Mouse (Mus musculus) stomach, postnatal 0 days (tissue): ENCODE results near the gene Fuk. TPM values are rescaled to one million over a fixed set of nuclear protein-coding genes. Genes with fewer than 3 reads are reported as not detected.

Source experiments
- ATAC-seq: fragments of 200-750 bp; cut with Nextera tagmentation; 2 replicates; pipeline ENCODE4 v1.8.0; 2017; ENCODE audit not compliant: low FRiP score, low TSS enrichment
- DNase-seq: peaks from one replicate; pipeline ENCODE4 v3.0.0-alpha.2; 2016; ENCODE audit warnings: low spot score
- H3K27ac ChIP-seq: fragments of 300-500 bp; sonication (generic); replicated peaks from 2 replicates; pipeline ENCODE4 v1.5.1; 2014; ENCODE audit warnings: mild to moderate bottlenecking, control low read depth
- H3K27me3 ChIP-seq: fragments of 300-500 bp; sonication (generic); 2 replicates; pipeline ENCODE4 v1.6.1; 2014; ENCODE audit warnings: low read length; ENCODE audit not compliant: control insufficient read depth, insufficient read depth
- H3K36me3 ChIP-seq: fragments of 300-500 bp; sonication (generic); 2 replicates; pipeline ENCODE4 v1.6.1; 2014; ENCODE audit warnings: low read length, mixed read lengths; ENCODE audit not compliant: control insufficient read depth, insufficient read depth
- H3K4me1 ChIP-seq: fragments of 300-500 bp; sonication (generic); replicated peaks from 2 replicates; pipeline ENCODE4 v1.6.1; 2014; ENCODE audit warnings: antibody characterized with exemption; ENCODE audit not compliant: control insufficient read depth, insufficient read depth
- H3K4me2 ChIP-seq: fragments of 300-500 bp; sonication (generic); replicated peaks from 2 replicates; pipeline ENCODE4 v1.6.1; 2014; ENCODE audit warnings: low read depth, mild to moderate bottlenecking, control low read depth, moderate library complexity
- H3K4me3 ChIP-seq: fragments of 300-500 bp; sonication (generic); 2 replicates; pipeline ENCODE4 v1.5.1; 2014; ENCODE audit warnings: low read depth, low read length, control low read depth
- H3K9ac ChIP-seq: fragments of 300-500 bp; sonication (generic); 2 replicates; pipeline ENCODE4 v1.6.1; 2014; ENCODE audit warnings: mild to moderate bottlenecking, low read length, control low read depth, mixed read lengths
- H3K9me3 ChIP-seq: fragments of 300-500 bp; sonication (generic); 2 replicates; pipeline ENCODE4 v1.6.1; 2016; ENCODE audit warnings: low read length; ENCODE audit not compliant: control insufficient read depth
- CTCF ChIP-seq: IDR thresholded peaks from 2 replicates; pipeline ENCODE4 v1.5.1; 2016; ENCODE audit warnings: antibody characterized with exemption, low read depth, mild to moderate bottlenecking, moderate library complexity
- EP300 ChIP-seq: optimal IDR thresholded peaks from 2 replicates; pipeline ENCODE3; 2016; ENCODE audit warnings: antibody characterized with exemption
- WGBS: fragments of 180-500 bp; shearing (Covaris S2); extraction: QIAGEN DNeasy Blood & Tissue Kit; methylation state at CpG from one replicate; pipeline ENCODE4 v1.1.7; 2014; 5-methylcytosine and 5-hydroxymethylcytosine counted together
- polyA plus RNA-seq: library from polyadenylated mRNA; unstranded; fragments of >200 nt; fragmentation: Nextera tagmentation; extraction: Ambion mirVana; gene quantifications from 2 replicates; pipeline ENCODE4 v1.2.1, GENCODE M21; 2015

Gene Fuk
- polyA plus RNA-seq, 1 experiment from 2014 or later = 6.0 TPM

DNA sequence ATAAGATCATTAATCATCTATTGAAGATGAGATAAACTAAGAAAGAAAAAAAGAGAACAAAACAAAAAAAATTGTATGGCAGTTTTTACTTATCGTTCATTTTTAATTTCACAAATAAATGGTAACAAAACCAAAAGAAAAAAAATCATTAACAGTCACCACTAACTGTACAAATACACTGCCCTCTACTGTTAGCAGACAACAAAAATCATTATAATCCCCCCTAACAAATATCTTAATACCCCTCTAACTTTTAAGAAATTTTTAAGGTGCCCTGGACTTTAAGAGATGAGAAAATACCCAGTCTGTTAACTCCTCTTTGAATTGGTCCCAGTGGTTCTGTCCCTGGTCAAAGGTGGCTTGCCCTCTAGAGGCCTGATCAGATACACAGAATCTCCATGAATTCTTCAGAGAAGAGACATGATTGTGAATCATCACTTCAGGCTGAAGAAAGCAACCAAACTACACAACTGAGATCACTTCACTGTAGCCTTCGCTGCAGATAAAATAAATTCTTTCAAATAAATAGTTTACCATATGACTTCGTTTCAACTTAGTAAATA, 60.2 kb downstream of the Fuk start:
- WGBS = 75% methylated on average over 3 of the region's 3 CpGs
- DNase-seq (no peak), ATAC-seq (no peak)

More for the DNA sequence above, 60.2 kb downstream of the Fuk start:
- H3K36me3 ChIP-seq = peaks cover 32% of the 10 kb centered on the region
- H3K27ac ChIP-seq = no peak overlapping the region
- H3K4me3 ChIP-seq = no peak overlapping the region
- no peaks in the 10 kb centered on the region for H3K27me3 ChIP-seq
- H3K4me2 ChIP-seq = no peak overlapping the region
- no peaks in the 10 kb centered on the region for H3K9me3 ChIP-seq
- H3K9ac ChIP-seq = no peak overlapping the region
- H3K4me1 ChIP-seq = no peaks in the 10 kb centered on the region
- TF ChIP-seq EP300 (no peak), CTCF (peak; percentile 37)

Other genes starting within 250 kb of the Fuk start
- gene Mtss1l, start 181.0 kb downstream of the Fuk start, polyA plus RNA-seq = 5.7 and 7.5 TPM in 2 replicates
- gene Il34, start 96.6 kb downstream of the Fuk start, polyA plus RNA-seq = 5.0 and 6.4 TPM in 2 replicates
- gene Cog4, start 55.9 kb downstream of the Fuk start, polyA plus RNA-seq = 34.1 and 34.9 TPM in 2 replicates
- 38.6 and 39.0 TPM in 2 replicates for gene Sf3b3, start 55.7 kb downstream of the Fuk start, polyA plus RNA-seq
- 7.1 and 7.3 TPM in 2 replicates for gene St3gal2, start 17.4 kb upstream of the Fuk start, polyA plus RNA-seq
- 6.2 and 7.5 TPM in 2 replicates for gene Ddx19a, start 95.3 kb upstream of the Fuk start, polyA plus RNA-seq
- gene Ddx19b, start 129.3 kb upstream of the Fuk start, polyA plus RNA-seq = 4.1 and 4.8 TPM in 2 replicates
- gene Aars, start 130.7 kb upstream of the Fuk start, polyA plus RNA-seq = 27.4 and 28.8 TPM in 2 replicates
- gene Exosc6, start 153.9 kb upstream of the Fuk start, polyA plus RNA-seq = 8.6 and 10.0 TPM in 2 replicates
- not detected in 2 replicates for gene Clec18a, start 189.9 kb upstream of the Fuk start, polyA plus RNA-seq
- 4.9 and 5.8 TPM in 2 replicates for gene Pdpr, start 192.1 kb upstream of the Fuk start, polyA plus RNA-seq